Mouse (Mus musculus) left cerebral cortex, postnatal 25 days (tissue): ENCODE data around the gene Epb41. TPM values are rescaled to one million over a fixed set of nuclear protein-coding genes. Genes with fewer than 3 reads are reported as not detected.

Experiments
- DNase-seq, 2 experiments: peaks; one replicate each; pipeline ENCODE4 v3.0.0; 2022; ENCODE audit warnings: low spot score in 2 of 2, mixed read lengths in 1 of 2
- intact Hi-C: fragments of 180-260 bp; cut with DNase I; formaldehyde crosslinking; loops from one replicate; pipeline ENCODE4 v1.15.1; 2025
- microRNA-seq, 2 experiments: library from miRNA; unstranded; fragments of <30 nt; microRNA quantifications; one replicate each; pipeline ENCODE4 v1.2.0; 2022
- total RNA-seq, 2 experiments: library from RNA; stranded (reverse); gene quantifications; 2 replicates each; pipeline ENCODE4 v1.2.3; 2021

Epb41 gene
- total RNA-seq, 2 experiments from 2014 or later, result 32.5 to 42.7 TPM

DNA sequence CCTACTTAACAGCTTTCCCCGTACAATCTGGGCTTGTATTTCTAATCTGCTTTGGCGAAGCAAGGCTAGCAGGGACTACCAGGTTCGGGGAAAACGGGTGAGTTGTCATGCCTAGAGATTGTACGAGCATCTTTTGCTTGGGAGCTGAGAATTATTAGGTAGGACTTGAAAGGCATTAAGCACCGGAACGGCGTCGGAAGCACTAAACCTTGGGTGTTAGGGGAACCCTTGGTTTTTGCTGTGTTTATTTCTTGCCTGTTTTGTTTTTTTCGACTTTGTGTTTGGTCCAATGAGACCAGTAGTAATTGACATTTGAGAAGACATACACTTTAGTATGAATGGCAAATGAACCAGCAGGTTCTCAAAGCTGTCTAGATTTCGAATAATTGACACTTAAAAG lies 200.6 kb downstream of the Epb41 start:
- DNase-seq, result no peak
- intact Hi-C loops, result loop anchor here (5.0 kb wide), 1 partner anchor 338 kb away; the partner anchor contains the start of gene Ythdf2

DNA sequence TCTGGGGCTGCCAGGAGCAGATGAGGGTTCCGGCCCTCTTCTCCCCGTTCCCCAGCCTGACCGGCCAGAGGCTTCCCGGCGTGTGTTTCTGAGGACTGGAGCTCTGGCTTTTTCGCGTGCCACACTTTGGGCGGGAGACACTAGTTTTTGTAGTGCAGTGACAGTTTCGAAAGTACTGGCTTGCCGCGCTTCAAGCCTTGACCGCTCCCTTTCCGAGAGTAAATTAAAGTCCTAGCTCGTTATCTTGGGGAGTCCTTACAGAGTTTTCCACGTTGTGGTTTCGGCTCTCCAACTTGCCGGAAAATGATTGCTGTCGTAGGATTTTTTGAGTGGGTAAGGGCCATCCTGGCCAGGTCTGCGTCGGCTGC lies 201.0 kb downstream of the Epb41 start:
- intact Hi-C loops, result loop anchor here (5.0 kb wide), 1 partner anchor 338 kb away; the partner anchor contains the start of gene Ythdf2
- peak in 1 of 2 experiments; percentile 14 for DNase-seq

Small RNAs within 50 kb of the gene (microRNA-seq; reads per million reads assigned to microRNA genes)
- 0 reads per million in 2 experiments for gene Gm27445

Other genes starting within 250 kb of the Epb41 start
- 10 to 100 TPM; 42.8 to 58.1 TPM for gene Ptpru, start 237.0 kb downstream of the Epb41 start, total RNA-seq
- 10 to 100 TPM; 24.8 to 26.2 TPM for gene Mecr, start 231.9 kb downstream of the Epb41 start, total RNA-seq
- gene Srsf4, start 201.7 kb downstream of the Epb41 start, total RNA-seq, result 10 to 100 TPM; 66.3 to 70.5 TPM
- 10 to 100 TPM in 1 of 2 experiments, 1 to 10 TPM in 1; 8.1 to 11.3 TPM for gene Tmem200b, start 153.6 kb downstream of the Epb41 start, total RNA-seq
- not detected for gene Gm10300, start 624 bp downstream of the Epb41 start, total RNA-seq
- gene Oprd1, start 69.2 kb upstream of the Epb41 start, total RNA-seq, result 10 to 100 TPM; 16.7 to 16.9 TPM
- 10 to 100 TPM; 45.4 to 46.3 TPM for gene Ythdf2, start 137.0 kb upstream of the Epb41 start, total RNA-seq
- 10 to 100 TPM; 25.2 to 26.2 TPM for gene Gmeb1, start 186.3 kb upstream of the Epb41 start, total RNA-seq
- 10 to 100 TPM; 19.2 to 22.5 TPM for gene Taf12, start 199.1 kb upstream of the Epb41 start, total RNA-seq
- 1 to 10 TPM; 1.2 to 1.5 TPM for gene Rab42, start 228.1 kb upstream of the Epb41 start, total RNA-seq